ENCODE assay signal across 12 mouse cellular contexts in the genomic region with DNA sequence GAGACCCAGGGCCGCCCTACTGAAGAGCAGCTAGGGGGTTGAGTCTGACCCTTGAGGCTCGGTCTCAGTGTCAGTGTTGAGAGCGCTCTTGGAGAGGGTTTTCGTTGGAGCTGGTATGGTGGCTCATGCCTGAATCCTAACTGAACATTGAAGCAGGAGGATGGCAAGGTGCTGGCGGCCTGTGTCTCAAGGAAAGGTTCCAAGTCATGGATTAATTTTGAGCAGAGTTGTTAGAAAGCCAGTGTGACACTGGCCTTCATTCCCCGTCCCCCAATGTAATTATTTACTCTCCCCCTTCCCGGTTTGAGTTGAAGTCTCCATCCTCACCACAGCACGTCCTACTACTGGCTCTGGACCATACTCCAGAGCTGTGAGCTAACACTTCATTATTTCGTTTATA. TPM values are rescaled to one million over a fixed set of nuclear protein-coding genes. Genes with fewer than 3 reads are reported as not detected.
A peak's percentile ranks its signal among the peaks of the same experiment; 100 is the strongest.
DNase-seq lines count a peak whose midpoint lies in the region; ATAC-seq and TF ChIP-seq lines count a peak whose summit lies in the region.
"Had no signal": no experiment of that assay in that cellular context is flagged by ENCODE, and none has a peak within 500 bp of the region (broad histone marks: within the 10 kb centered on the region; RNA-seq: fewer than 3 reads in every experiment).

No protein-coding gene starts in this region.

- H3K27ac ChIP-seq in testis, adult 2 months (ENCODE audit: control insufficient read depth, insufficient read depth, low read depth, low read length): no peak overlapping the region
- H3K27ac ChIP-seq in hindbrain, embryonic 11.5 days (ENCODE audit: low read depth, low read length): no peak overlapping the region
- peak overlapping the region; percentile 91; the same call in 1 of the 2 replicates for H3K27ac ChIP-seq in midbrain, embryonic 10.5 days (replicated peaks)
- peak overlapping the region; percentile 98 for H3K27ac ChIP-seq in neural tube, embryonic 15.5 days (replicated peaks)

- 80% methylated on average over 9 of the region's 9 CpGs for WGBS in hindbrain, embryonic 11.5 days
- whole genome bisulfite sequencing in midbrain, embryonic 10.5 days: 79% methylated on average over 9 of the region's 9 CpGs
- 84% methylated on average over 9 of the region's 9 CpGs for WGBS in neural tube, embryonic 15.5 days

- no peak for DNase-seq in testis, postnatal 10 days (ENCODE audit: low spot score)
- DNase-seq in hindbrain, embryonic 11.5 days (ENCODE audit: low spot score): no peak
- no peak for DNase-seq in midbrain, embryonic 10.5 days (ENCODE audit: low spot score)
- DNase-seq in frontal cortex, postnatal 25 days (ENCODE audit: low spot score in 2 of 2): no peak
- no peak for DNase-seq in right cerebral cortex, postnatal 36 days (ENCODE audit: low spot score in 2 of 2)
- DNase-seq: gastrocnemius, postnatal 25 days; liver had no signal

- peak overlapping the region; percentile 96; the same call in 1 of the 2 replicates for H3K9ac ChIP-seq in hindbrain, embryonic 11.5 days (ENCODE audit: low read depth, low read length)
- no peak overlapping the region for H3K9ac ChIP-seq in neural tube, embryonic 15.5 days (replicated peaks)

- ATAC-seq in hindbrain, embryonic 11.5 days (ENCODE audit: low FRiP score): no peak
- no peak for ATAC-seq in neural tube, embryonic 15.5 days (ENCODE audit: low FRiP score)
- ATAC-seq in megakaryocyte progenitor cell, adult 5-6 weeks (replicated peaks; ENCODE audit: poor library complexity): no peak
- ATAC-seq: lung, postnatal 0 days had no signal

- H3K27me3 ChIP-seq in testis, adult 2 months (ENCODE audit: control insufficient read depth, insufficient read depth, low read length): no peaks in the 10 kb centered on the region
- H3K27me3 ChIP-seq in hindbrain, embryonic 11.5 days (ENCODE audit: control insufficient read depth, insufficient read depth, low read length): peaks cover 10% of the 10 kb centered on the region
- H3K27me3 ChIP-seq in midbrain, embryonic 10.5 days (ENCODE audit: low read depth, poor library complexity, severe bottlenecking): peaks cover 60% of the 10 kb centered on the region
- H3K27me3 ChIP-seq in neural tube, embryonic 15.5 days (replicated peaks): no peaks in the 10 kb centered on the region

- no peak for TF ChIP-seq POLR2A in testis, adult 2 months (IDR thresholded peaks at IDR 0.05; ENCODE audit: control insufficient read depth, low read depth, low read length)

- H3K4me3 ChIP-seq in testis, adult 2 months (ENCODE audit: control insufficient read depth, low read depth, low read length): peak overlapping the region; percentile 61; the same call in 1 of the 2 replicates
- H3K4me3 ChIP-seq in hindbrain, embryonic 11.5 days (ENCODE audit: low read depth, low read length): no peak overlapping the region
- no peak overlapping the region for H3K4me3 ChIP-seq in midbrain, embryonic 10.5 days
- no peak overlapping the region for H3K4me3 ChIP-seq in neural tube, embryonic 15.5 days (replicated peaks)

- H3K9me3 ChIP-seq in hindbrain, embryonic 11.5 days (ENCODE audit: control insufficient read depth, low read length): no peaks in the 10 kb centered on the region
- no peaks in the 10 kb centered on the region for H3K9me3 ChIP-seq in midbrain, embryonic 10.5 days (replicated peaks)
- H3K9me3 ChIP-seq in neural tube, embryonic 15.5 days (replicated peaks): no peaks in the 10 kb centered on the region
- H3K9me3 ChIP-seq: heart, embryonic 13.5 days had no signal

- peaks cover 13% of the 10 kb centered on the region for H3K4me1 ChIP-seq in testis, adult 2 months (ENCODE audit: control insufficient read depth, insufficient read depth, low read length)
- peaks cover 4% of the 10 kb centered on the region; the same call in 1 of the 2 replicates for H3K4me1 ChIP-seq in hindbrain, embryonic 11.5 days (replicated peaks; ENCODE audit: control insufficient read depth, insufficient read depth, low read length)
- peaks cover 40% of the 10 kb centered on the region for H3K4me1 ChIP-seq in midbrain, embryonic 10.5 days
- peaks cover 16% of the 10 kb centered on the region for H3K4me1 ChIP-seq in neural tube, embryonic 15.5 days

- peaks cover 1% of the 10 kb centered on the region; the same call in 1 of the 2 replicates for H3K36me3 ChIP-seq in testis, adult 2 months (ENCODE audit: control insufficient read depth, insufficient read depth, low read length)
- H3K36me3 ChIP-seq in hindbrain, embryonic 11.5 days (ENCODE audit: control insufficient read depth, insufficient read depth, low read length): no peaks in the 10 kb centered on the region
- H3K36me3 ChIP-seq in midbrain, embryonic 10.5 days: peaks cover 61% of the 10 kb centered on the region
- H3K36me3 ChIP-seq in neural tube, embryonic 15.5 days: peaks cover 21% of the 10 kb centered on the region

- no peak overlapping the region for H3K4me2 ChIP-seq in hindbrain, embryonic 11.5 days (replicated peaks; ENCODE audit: low read depth, low read length)
- peak overlapping the region; percentile 90; the same call in 1 of the 2 replicates for H3K4me2 ChIP-seq in neural tube, embryonic 15.5 days

- TF ChIP-seq CTCF in testis, adult 2 months (IDR thresholded peaks at IDR 0.05; ENCODE audit: control insufficient read depth, insufficient read depth, insufficient replicate concordance, low read depth, low read length): no peak

RNA-seq across cellular contexts. Expression of a gene that starts 1.3 kb away (rescaled TPM):
- 1.1 and 2.0 TPM in 2 replicates for polyA plus RNA-seq in testis, adult 2 months (2012; rRNA removed)
- 21.5 and 23.7 TPM in 2 replicates for polyA plus RNA-seq in hindbrain, embryonic 11.5 days (2014; fragmentation: Nextera tagmentation; extraction: Ambion mirVana)
- 5.2 and 11.2 TPM in 2 replicates for polyA plus RNA-seq in midbrain, embryonic 10.5 days (2016; fragmentation: Nextera tagmentation; extraction: Ambion mirVana)
- polyA plus RNA-seq in neural tube, embryonic 15.5 days (2015; fragmentation: Nextera tagmentation; extraction: Ambion mirVana): 69.6 and 82.7 TPM in 2 replicates
- 5.0 and 5.8 TPM in 2 replicates for total RNA-seq in megakaryocyte progenitor cell, adult 5-6 weeks (2015)
- 5.5 and 5.7 TPM in 2 replicates for total RNA-seq in megakaryocyte progenitor cell, adult 5-6 weeks (2017)

RNA-seq across cellular contexts. Expression of a gene that starts 47.1 kb away (rescaled TPM):
- 55.2 and 61.4 TPM in 2 replicates for polyA plus RNA-seq in testis, adult 2 months (2012; rRNA removed)
- 354 and 383 TPM in 2 replicates for polyA plus RNA-seq in hindbrain, embryonic 11.5 days (2014; fragmentation: Nextera tagmentation; extraction: Ambion mirVana)
- 400 and 418 TPM in 2 replicates for polyA plus RNA-seq in midbrain, embryonic 10.5 days (2016; fragmentation: Nextera tagmentation; extraction: Ambion mirVana)
- 271 and 274 TPM in 2 replicates for polyA plus RNA-seq in neural tube, embryonic 15.5 days (2015; fragmentation: Nextera tagmentation; extraction: Ambion mirVana)
- 103 and 105 TPM in 2 replicates for total RNA-seq in megakaryocyte progenitor cell, adult 5-6 weeks (2015)
- 78.8 and 83.5 TPM in 2 replicates for total RNA-seq in megakaryocyte progenitor cell, adult 5-6 weeks (2017)

Comparison
In these comparisons a context has a peak if more than half of its experiments do, and no peak if none do; other contexts are left out.
1. H3K27ac ChIP-seq: peak in midbrain, embryonic 10.5 days (single experiment) and neural tube, embryonic 15.5 days (single experiment); none in testis, adult 2 months (single experiment) and hindbrain, embryonic 11.5 days (single experiment).